Mouse (Mus musculus) adrenal gland, postnatal 10 days (tissue): Measurements from ENCODE around the gene Cdk6. TPM values are rescaled to one million over a fixed set of nuclear protein-coding genes. Genes with fewer than 3 reads are reported as not detected.

Source experiments
- DNase-seq: peaks from one replicate; pipeline ENCODE4 v3.0.0; 2021; ENCODE audit warnings: mixed read lengths
- total RNA-seq, 2 experiments: library from RNA; stranded (reverse); gene quantifications; 2 replicates each; pipeline ENCODE4 v1.2.3; 2021

The Cdk6 gene
- total RNA-seq, 2 experiments from 2014 or later: 24.2 to 30.8 TPM

- no peak for DNase-seq
Observed at GRCm38 (mm10) chr5:3571266-3571665, 230.0 kb downstream of the Cdk6 start, which contains the start of gene 1700109H08Rik. Gene 1700109H08Rik (plus strand): TSS chr5:3571566.

- no peak for DNase-seq
Observed at GRCm38 (mm10) chr5:3574825-3575224, 233.5 kb downstream of the Cdk6 start.

GRCm38 (mm10) chr5:3577939-3578338 is 236.7 kb downstream of the Cdk6 start:
- DNase-seq: no peak

GRCm38 (mm10) chr5:3579066-3579465 is 237.8 kb downstream of the Cdk6 start:
- DNase-seq: no peak

Other genes with a start within 250 kb of the Cdk6 start
- 10 to 100 TPM; 25.3 to 34.4 TPM for gene Fam133b, start 202.3 kb downstream of the Cdk6 start, total RNA-seq
- 1 to 10 TPM; 2.2 to 4.9 TPM for gene 1700109H08Rik, start 230.1 kb downstream of the Cdk6 start, total RNA-seq